Mouse (Mus musculus): ENCODE results near the gene Immp1l. TPM values are rescaled to one million over a fixed set of nuclear protein-coding genes. Genes with fewer than 3 reads are reported as not detected.

The Immp1l gene
- total RNA-seq, 2 experiments from 2014 or later, result 72.5 to 81.2 TPM

- no peak for DNase-seq (ENCODE audit: low spot score)
These were observed 104.0 kb downstream of the Immp1l start for GRCm38 (mm10) chr2:106008415-106008814.

Small RNAs within 50 kb of the gene (microRNA-seq; reads per million reads assigned to microRNA genes)
- gene Gm22002, result not detected

Other genes with a start within 250 kb of the Immp1l start
- gene Pax6, start 235.7 kb upstream of the Immp1l start, total RNA-seq (2021), result not detected
- 1 to 10 TPM; 7.1 to 8.6 TPM for gene Elp4, start 74 bp upstream of the Immp1l start, total RNA-seq (2021)
- gene Dnajc24, start 98.9 kb downstream of the Immp1l start, total RNA-seq (2021), result 1 to 10 TPM; 6.0 to 6.5 TPM

Measured in gastrocnemius, adult 18-20 months (tissue).